Mouse (Mus musculus): ENCODE measurements at regions not wholly inside any gene's neighbourhood (a gene's known extent, or its start where the extent isn't known, plus 50 kb on each side); places are given as distances from the start of the nearest gene placed in this dataset.

- ATAC-seq (ENCODE audit: insufficient number of reproducible peaks, low FRiP score, low TSS enrichment, low read depth), result no peak
- H3K4me2 ChIP-seq (ENCODE audit: low read depth, severe bottlenecking), result no peak overlapping the region
- no peaks in the 10 kb centered on the region for H3K27me3 ChIP-seq (ENCODE audit: control insufficient read depth, insufficient read depth, low read length)
- no peak overlapping the region for H3K27ac ChIP-seq (replicated peaks; ENCODE audit: low read depth, low read length)
- H3K4me1 ChIP-seq (ENCODE audit: control insufficient read depth, insufficient read depth, low read length), result no peaks in the 10 kb centered on the region
- WGBS, result 60% methylated on average over 3 of the region's 3 CpGs
- DNase-seq (ENCODE audit: low spot score), result no peak
- no peak overlapping the region for H3K4me3 ChIP-seq (ENCODE audit: low read depth, low read length)
- H3K9ac ChIP-seq (ENCODE audit: low read length), result no peak overlapping the region
- no peaks in the 10 kb centered on the region for H3K9me3 ChIP-seq (ENCODE audit: control insufficient read depth, low read length)
- no peaks in the 10 kb centered on the region for H3K36me3 ChIP-seq (ENCODE audit: control insufficient read depth, insufficient read depth, low read length)
These were observed 103.3 kb downstream of the Prox1 start for GRCm38 (mm10) chr1:190067181-190067580.

GRCm38 (mm10) chr1:190066426-190066825 is 104.1 kb downstream of the Prox1 start:
- Histone ChIP-seq H3K9me3 (ENCODE audit: control insufficient read depth, low read length) (no peaks in the 10 kb centered on the region), H3K4me1 (ENCODE audit: control insufficient read depth, insufficient read depth, low read length) (no peaks in the 10 kb centered on the region), H3K36me3 (ENCODE audit: control insufficient read depth, insufficient read depth, low read length) (no peaks in the 10 kb centered on the region), H3K4me2 (ENCODE audit: low read depth, severe bottlenecking) (no peak overlapping the region), H3K4me3 (ENCODE audit: low read depth, low read length) (no peak overlapping the region), H3K27ac (replicated peaks; ENCODE audit: low read depth, low read length) (no peak overlapping the region), H3K27me3 (ENCODE audit: control insufficient read depth, insufficient read depth, low read length) (no peaks in the 10 kb centered on the region), H3K9ac (ENCODE audit: low read length) (no peak overlapping the region)
- no peak for ATAC-seq (ENCODE audit: insufficient number of reproducible peaks, low FRiP score, low TSS enrichment, low read depth)
- WGBS, result 25% methylated on average over 9 of the region's 9 CpGs
- no peak for DNase-seq (ENCODE audit: low spot score)

GRCm38 (mm10) chr1:190061560-190062295 is 108.8 kb downstream of the Prox1 start:
- no peaks in the 10 kb centered on the region for H3K4me1 ChIP-seq (ENCODE audit: control insufficient read depth, insufficient read depth, low read length)
- ATAC-seq (ENCODE audit: insufficient number of reproducible peaks, low FRiP score, low TSS enrichment, low read depth) (no peak), DNase-seq (ENCODE audit: low spot score) (no peak)

GRCm38 (mm10) chr1:190059025-190059424 is 111.5 kb downstream of the Prox1 start:
- H3K27me3 ChIP-seq (ENCODE audit: control insufficient read depth, insufficient read depth, low read length), result no peaks in the 10 kb centered on the region
- no peak overlapping the region for H3K9ac ChIP-seq (ENCODE audit: low read length)
- DNase-seq (ENCODE audit: low spot score) (no peak), ATAC-seq (ENCODE audit: insufficient number of reproducible peaks, low FRiP score, low TSS enrichment, low read depth) (no peak)
- no peaks in the 10 kb centered on the region for H3K4me1 ChIP-seq (ENCODE audit: control insufficient read depth, insufficient read depth, low read length)
- H3K9me3 ChIP-seq (ENCODE audit: control insufficient read depth, low read length), result no peaks in the 10 kb centered on the region
- no peak overlapping the region for H3K27ac ChIP-seq (replicated peaks; ENCODE audit: low read depth, low read length)
- H3K36me3 ChIP-seq (ENCODE audit: control insufficient read depth, insufficient read depth, low read length), result no peaks in the 10 kb centered on the region
- 75% methylated on average over 3 of the region's 3 CpGs for WGBS
- no peak overlapping the region for H3K4me2 ChIP-seq (ENCODE audit: low read depth, severe bottlenecking)
- no peak overlapping the region for H3K4me3 ChIP-seq (ENCODE audit: low read depth, low read length)

More at GRCm38 (mm10) chr1:190061560-190062295, 108.8 kb downstream of the Prox1 start:
- no peak overlapping the region for H3K4me2 ChIP-seq (ENCODE audit: low read depth, severe bottlenecking)
- H3K9me3 ChIP-seq (ENCODE audit: control insufficient read depth, low read length), result no peaks in the 10 kb centered on the region
- no peaks in the 10 kb centered on the region for H3K36me3 ChIP-seq (ENCODE audit: control insufficient read depth, insufficient read depth, low read length)
- no peak overlapping the region for H3K9ac ChIP-seq (ENCODE audit: low read length)
- 52% methylated on average over 9 of the region's 9 CpGs for WGBS
- no peaks in the 10 kb centered on the region for H3K27me3 ChIP-seq (ENCODE audit: control insufficient read depth, insufficient read depth, low read length)
- H3K4me3 ChIP-seq (ENCODE audit: low read depth, low read length), result no peak overlapping the region
- H3K27ac ChIP-seq (replicated peaks; ENCODE audit: low read depth, low read length), result no peak overlapping the region

- H3K27ac ChIP-seq (replicated peaks; ENCODE audit: low read depth, low read length), result no peak overlapping the region
- WGBS, result 89% methylated on average over 2 of the region's 2 CpGs
These were observed 113.6 kb downstream of the Prox1 start for GRCm38 (mm10) chr1:190056931-190057330.

GRCm38 (mm10) chr1:190051903-190052302 is 118.6 kb downstream of the Prox1 start:
- WGBS, result 90% methylated on average over 2 of the region's 2 CpGs
- DNase-seq (ENCODE audit: low spot score) (no peak), ATAC-seq (ENCODE audit: insufficient number of reproducible peaks, low FRiP score, low TSS enrichment, low read depth) (no peak)
- H3K27ac ChIP-seq (replicated peaks; ENCODE audit: low read depth, low read length), result no peak overlapping the region
- H3K27me3 ChIP-seq (ENCODE audit: control insufficient read depth, insufficient read depth, low read length), result no peaks in the 10 kb centered on the region
- no peak overlapping the region for H3K9ac ChIP-seq (ENCODE audit: low read length)
- H3K36me3 ChIP-seq (ENCODE audit: control insufficient read depth, insufficient read depth, low read length), result no peaks in the 10 kb centered on the region
- no peaks in the 10 kb centered on the region for H3K9me3 ChIP-seq (ENCODE audit: control insufficient read depth, low read length)
- no peaks in the 10 kb centered on the region for H3K4me1 ChIP-seq (ENCODE audit: control insufficient read depth, insufficient read depth, low read length)
- H3K4me2 ChIP-seq (ENCODE audit: low read depth, severe bottlenecking), result no peak overlapping the region
- H3K4me3 ChIP-seq (ENCODE audit: low read depth, low read length), result no peak overlapping the region

More at GRCm38 (mm10) chr1:190056931-190057330, 113.6 kb downstream of the Prox1 start:
- Histone ChIP-seq H3K9ac (ENCODE audit: low read length) (no peak overlapping the region), H3K27me3 (ENCODE audit: control insufficient read depth, insufficient read depth, low read length) (no peaks in the 10 kb centered on the region), H3K4me3 (ENCODE audit: low read depth, low read length) (no peak overlapping the region), H3K4me1 (ENCODE audit: control insufficient read depth, insufficient read depth, low read length) (no peaks in the 10 kb centered on the region), H3K36me3 (ENCODE audit: control insufficient read depth, insufficient read depth, low read length) (no peaks in the 10 kb centered on the region), H3K4me2 (ENCODE audit: low read depth, severe bottlenecking) (no peak overlapping the region), H3K9me3 (ENCODE audit: control insufficient read depth, low read length) (no peaks in the 10 kb centered on the region)
- DNase-seq (ENCODE audit: low spot score), result no peak
- ATAC-seq (ENCODE audit: insufficient number of reproducible peaks, low FRiP score, low TSS enrichment, low read depth), result no peak

- no peak overlapping the region for H3K9ac ChIP-seq (ENCODE audit: low read length)
- 41% methylated on average over 2 of the region's 2 CpGs for WGBS
These were observed 121.9 kb downstream of the Prox1 start for GRCm38 (mm10) chr1:190048521-190049170.

GRCm38 (mm10) chr1:190047201-190047600 is 123.3 kb downstream of the Prox1 start:
- H3K4me2 ChIP-seq (ENCODE audit: low read depth, severe bottlenecking), result no peak overlapping the region
- H3K36me3 ChIP-seq (ENCODE audit: control insufficient read depth, insufficient read depth, low read length), result no peaks in the 10 kb centered on the region
- no peak overlapping the region for H3K9ac ChIP-seq (ENCODE audit: low read length)
- no peaks in the 10 kb centered on the region for H3K9me3 ChIP-seq (ENCODE audit: control insufficient read depth, low read length)
- H3K4me1 ChIP-seq (ENCODE audit: control insufficient read depth, insufficient read depth, low read length), result no peaks in the 10 kb centered on the region
- WGBS, result 80% methylated on average over 6 of the region's 6 CpGs
- no peak overlapping the region for H3K4me3 ChIP-seq (ENCODE audit: low read depth, low read length)
- H3K27ac ChIP-seq (replicated peaks; ENCODE audit: low read depth, low read length), result no peak overlapping the region
- no peaks in the 10 kb centered on the region for H3K27me3 ChIP-seq (ENCODE audit: control insufficient read depth, insufficient read depth, low read length)
- no peak for ATAC-seq (ENCODE audit: insufficient number of reproducible peaks, low FRiP score, low TSS enrichment, low read depth)
- DNase-seq (ENCODE audit: low spot score), result no peak

More at GRCm38 (mm10) chr1:190048521-190049170, 121.9 kb downstream of the Prox1 start:
- DNase-seq (ENCODE audit: low spot score) (no peak), ATAC-seq (ENCODE audit: insufficient number of reproducible peaks, low FRiP score, low TSS enrichment, low read depth) (no peak)
- Histone ChIP-seq H3K27ac (replicated peaks; ENCODE audit: low read depth, low read length) (no peak overlapping the region), H3K4me1 (ENCODE audit: control insufficient read depth, insufficient read depth, low read length) (no peaks in the 10 kb centered on the region), H3K4me2 (ENCODE audit: low read depth, severe bottlenecking) (no peak overlapping the region), H3K9me3 (ENCODE audit: control insufficient read depth, low read length) (no peaks in the 10 kb centered on the region), H3K4me3 (ENCODE audit: low read depth, low read length) (no peak overlapping the region), H3K36me3 (ENCODE audit: control insufficient read depth, insufficient read depth, low read length) (no peaks in the 10 kb centered on the region), H3K27me3 (ENCODE audit: control insufficient read depth, insufficient read depth, low read length) (no peaks in the 10 kb centered on the region)

Measured in limb, embryonic 11.5 days (tissue).